Mouse (Mus musculus) T-helper 17 cell (primary cell): ENCODE measurements at regions not wholly inside any gene's neighbourhood (a gene's known extent, or its start where the extent isn't known, plus 50 kb on each side); places are given as distances from the start of the nearest gene placed in this dataset.

ENCODE experiments used
- in situ Hi-C, 2 experiments: fragments of 300-600 bp; cut with MboI, MseI; formaldehyde crosslinking; loops; 1 replicate in 1 of 2; 2 replicates in 1 of 2; pipeline ENCODE4 v1.15.1; 2025; ENCODE audit warnings: high pct_unique_total_duplicates in 2 of 2

- in situ Hi-C loops, result no loop called here
These were observed 86.4 kb upstream of the Ccn6 start for GRCm38 (mm10) chr10:39250039-39250438.

- in situ Hi-C loops, result no loop called here
These were observed 84.9 kb upstream of the Ccn6 start for GRCm38 (mm10) chr10:39248486-39248885.

- in situ Hi-C loops, result no loop called here
These were observed 83.4 kb upstream of the Ccn6 start for GRCm38 (mm10) chr10:39246984-39247383.

- in situ Hi-C loops, result no loop called here
These were observed 81.5 kb upstream of the Ccn6 start for GRCm38 (mm10) chr10:39245141-39245540.

GRCm38 (mm10) chr10:39244061-39244460 is 80.5 kb upstream of the Ccn6 start:
- in situ Hi-C loops, result no loop called here

GRCm38 (mm10) chr10:39242398-39242797 is 78.8 kb upstream of the Ccn6 start:
- in situ Hi-C loops, result no loop called here

GRCm38 (mm10) chr10:39241922-39242321 is 78.3 kb upstream of the Ccn6 start:
- in situ Hi-C loops, result no loop called here

- in situ Hi-C loops, result no loop called here
These were observed 77.9 kb upstream of the Ccn6 start for GRCm38 (mm10) chr10:39241486-39241885.

GRCm38 (mm10) chr10:39240966-39241365 is 77.4 kb upstream of the Ccn6 start:
- in situ Hi-C loops, result no loop called here

- in situ Hi-C loops, result no loop called here
These were observed 76.7 kb upstream of the Ccn6 start for GRCm38 (mm10) chr10:39240178-39240791.

GRCm38 (mm10) chr10:39239498-39240177 is 76.0 kb upstream of the Ccn6 start:
- in situ Hi-C loops, result loop anchor here in 1 of 2 experiments (5.0 to 10.0 kb wide), 2 partner anchors 215 to 278 kb away; no protein-coding TSS in a partner anchor

GRCm38 (mm10) chr10:39238596-39238995 is 75.0 kb upstream of the Ccn6 start:
- in situ Hi-C loops, result loop anchor here in 1 of 2 experiments (5.0 to 10.0 kb wide), 2 partner anchors 216 to 279 kb away; no protein-coding TSS in a partner anchor

- in situ Hi-C loops, result loop anchor here in 1 of 2 experiments (5.0 to 10.0 kb wide), 2 partner anchors 217 to 280 kb away; no protein-coding TSS in a partner anchor
These were observed 74.0 kb upstream of the Ccn6 start for GRCm38 (mm10) chr10:39237549-39237948.

- in situ Hi-C loops, result loop anchor here (5.0 to 10.0 kb wide), 2 partner anchors 221 to 293 kb away; no protein-coding TSS in a partner anchor
These were observed 70.4 kb upstream of the Ccn6 start for GRCm38 (mm10) chr10:39233926-39234450.

- in situ Hi-C loops, result loop anchor here (5.0 to 10.0 kb wide), 2 partner anchors 222 to 294 kb away; no protein-coding TSS in a partner anchor
These were observed 69.6 kb upstream of the Ccn6 start for GRCm38 (mm10) chr10:39233191-39233590.

GRCm38 (mm10) chr10:39230634-39231410 is 67.2 kb upstream of the Ccn6 start:
- in situ Hi-C loops, result loop anchor here (5.0 to 10.0 kb wide), 2 partner anchors 224 to 296 kb away; no protein-coding TSS in a partner anchor

GRCm38 (mm10) chr10:39229233-39229632 is 65.6 kb upstream of the Ccn6 start:
- in situ Hi-C loops, result no loop called here

- in situ Hi-C loops, result no loop called here
These were observed 64.4 kb upstream of the Ccn6 start for GRCm38 (mm10) chr10:39228027-39228426.

- in situ Hi-C loops, result no loop called here
These were observed 63.9 kb upstream of the Ccn6 start for GRCm38 (mm10) chr10:39227499-39227942.

- in situ Hi-C loops, result no loop called here
These were observed 62.9 kb upstream of the Ccn6 start for GRCm38 (mm10) chr10:39226518-39226917.

GRCm38 (mm10) chr10:39224449-39225094 is 61.0 kb upstream of the Ccn6 start:
- in situ Hi-C loops, result no loop called here
